Mouse (Mus musculus) myocyte (in vitro differentiated cells): ENCODE measurements at regions not wholly inside any gene's neighbourhood (a gene's known extent, or its start where the extent isn't known, plus 50 kb on each side); places are given as distances from the start of the nearest gene placed in this dataset.

Source experiments
- H3K27me3 ChIP-seq: one replicate; pipeline ENCODE4 v1.6.1; 2011; ENCODE audit not compliant: control insufficient read depth, insufficient read depth, insufficient read length
- H3K36me3 ChIP-seq: one replicate; pipeline ENCODE4 v1.6.1; 2011; ENCODE audit not compliant: control insufficient read depth, insufficient read depth
- H3K4me2 ChIP-seq: one replicate; pipeline ENCODE4 v1.6.1; 2011; ENCODE audit warnings: low read depth, control low read depth
- H3K4me3 ChIP-seq: one replicate; pipeline ENCODE4 v1.5.1; 2011; ENCODE audit warnings: mild to moderate bottlenecking, control low read depth, moderate library complexity
- H3K79me2 ChIP-seq: one replicate; pipeline ENCODE4 v1.6.1; 2011; ENCODE audit not compliant: control insufficient read depth, insufficient read depth
- H3ac ChIP-seq: one replicate; pipeline ENCODE4 v1.6.1; 2011; ENCODE audit not compliant: control insufficient read depth, insufficient read length
- CEBPB ChIP-seq: IDR thresholded peaks from 2 replicates; pipeline ENCODE4 v1.6.1; 2011; ENCODE audit warnings: mild to moderate bottlenecking, moderate library complexity; ENCODE audit not compliant: poor library complexity, insufficient read depth, severe bottlenecking
- E2F4 ChIP-seq: IDR thresholded peaks from one replicate; pipeline ENCODE4 v1.6.1; 2011; ENCODE audit warnings: mild to moderate bottlenecking, control low read depth, moderate library complexity; ENCODE audit not compliant: insufficient read depth
- MAX ChIP-seq: IDR thresholded peaks from one replicate; pipeline ENCODE4 v1.6.1; 2011; ENCODE audit warnings: low read depth, mild to moderate bottlenecking, control low read depth
- MYOD1 ChIP-seq, 3 experiments: IDR thresholded peaks; one replicate each; pipeline ENCODE4 v1.6.1; 2011; ENCODE audit warnings: control low read depth in 2 of 3, low read depth in 2 of 3, mild to moderate bottlenecking in 2 of 3, moderate library complexity in 1 of 3; ENCODE audit not compliant: insufficient read length in 2 of 3, control insufficient read depth in 1 of 3
- MYOG ChIP-seq, 3 experiments: IDR thresholded peaks; one replicate each; pipeline ENCODE4 v1.6.1; 2011; ENCODE audit warnings: control low read depth in 2 of 3, low read depth in 2 of 3, mild to moderate bottlenecking in 2 of 3; ENCODE audit not compliant: insufficient read length in 2 of 3, control insufficient read depth in 1 of 3, insufficient read depth in 1 of 3
- POLR2A ChIP-seq: IDR thresholded peaks from one replicate; pipeline ENCODE4 v1.6.1; 2011; ENCODE audit warnings: low read depth, mild to moderate bottlenecking, control low read depth, moderate library complexity; ENCODE audit not compliant: insufficient read length
- POLR2AphosphoS2 ChIP-seq: IDR thresholded peaks from one replicate; pipeline ENCODE4 v1.6.1; 2011; ENCODE audit warnings: low read depth, control low read depth; ENCODE audit not compliant: insufficient read length
- REST ChIP-seq: IDR thresholded peaks from one replicate; pipeline ENCODE4 v1.6.1; 2011; ENCODE audit warnings: mild to moderate bottlenecking, control low read depth, moderate library complexity; ENCODE audit not compliant: insufficient read depth, insufficient read length
- SRF ChIP-seq: IDR thresholded peaks from one replicate; pipeline ENCODE4 v1.6.1; 2011; ENCODE audit warnings: low read depth; ENCODE audit not compliant: control insufficient read depth, insufficient read length
- TCF12 ChIP-seq: IDR thresholded peaks from one replicate; pipeline ENCODE4 v1.6.1; 2011; ENCODE audit warnings: mild to moderate bottlenecking, control low read depth; ENCODE audit not compliant: poor library complexity, insufficient read depth, severe bottlenecking
- TCF3 ChIP-seq: IDR thresholded peaks from one replicate; pipeline ENCODE4 v1.6.1; 2011; ENCODE audit warnings: low read depth, control low read depth; ENCODE audit not compliant: insufficient read length
- USF1 ChIP-seq: IDR thresholded peaks from one replicate; pipeline ENCODE4 v1.6.1; 2011; ENCODE audit warnings: low read depth, mild to moderate bottlenecking, control low read depth, moderate library complexity

GRCm38 (mm10) chr8:26828311-26828909, 148.7 kb upstream of the Zfp703 start:
- H3ac ChIP-seq = no peak overlapping the region
- TF ChIP-seq CEBPB (no peak), REST (no peak), TCF12 (peak; percentile 53), E2F4 (no peak), MYOD1 (IDR thresholded peaks at IDR 0.05; ENCODE audit: control insufficient read depth in 1 of 3, insufficient read length in 2 of 3, low read depth in 2 of 3) (peak; percentile 35 to 72 (median 70)), MYOG (IDR thresholded peaks at IDR 0.05; ENCODE audit: control insufficient read depth in 1 of 3, insufficient read depth in 1 of 3, insufficient read length in 2 of 3, low read depth in 2 of 3) (peak in 2 of 3 experiments; percentile 52 to 93), SRF (no peak), USF1 (no peak), POLR2AphosphoS2 (no peak)
- H3K79me2 ChIP-seq = no peaks in the 10 kb centered on the region
- no peak overlapping the region for H3K4me3 ChIP-seq
- no peaks in the 10 kb centered on the region for H3K27me3 ChIP-seq
- H3K36me3 ChIP-seq = no peaks in the 10 kb centered on the region
- H3K4me2 ChIP-seq = peak overlapping the region; percentile 44

GRCm38 (mm10) chr8:26829313-26829712, 147.8 kb upstream of the Zfp703 start:
- Histone ChIP-seq H3K79me2 (no peaks in the 10 kb centered on the region), H3K4me2 (no peak overlapping the region), H3K36me3 (no peaks in the 10 kb centered on the region), H3ac (no peak overlapping the region), H3K27me3 (no peaks in the 10 kb centered on the region), H3K4me3 (no peak overlapping the region)
- no peak for TF ChIP-seq REST
- TF ChIP-seq USF1 = peak; percentile 20

DNA sequence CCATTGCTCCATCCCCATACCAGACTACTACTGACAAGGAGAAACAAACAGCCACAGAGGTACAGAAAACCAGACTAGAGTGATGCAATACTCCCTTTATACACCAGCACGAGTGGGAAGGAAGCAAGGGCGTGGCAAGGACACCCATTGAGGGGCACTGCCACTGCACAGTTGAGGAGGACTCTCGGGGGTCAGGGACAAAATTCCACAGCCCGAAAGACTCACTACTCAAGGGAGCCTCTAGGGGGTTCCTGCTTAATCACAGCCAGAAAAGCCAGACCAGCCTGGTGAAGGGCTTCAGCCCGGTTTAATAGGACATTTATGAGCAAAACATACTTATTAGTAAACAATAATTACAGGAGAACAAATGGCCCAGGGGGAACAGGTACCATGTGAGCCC, 146.0 kb upstream of the Zfp703 start:
- H3K4me3 ChIP-seq = no peak overlapping the region
- no peaks in the 10 kb centered on the region for H3K27me3 ChIP-seq
- peak overlapping the region; percentile 14 for H3K4me2 ChIP-seq
- no peaks in the 10 kb centered on the region for H3K79me2 ChIP-seq
- H3K36me3 ChIP-seq = no peaks in the 10 kb centered on the region
- TF ChIP-seq POLR2A = no peak
- TF ChIP-seq CEBPB = peak; percentile 74
- TF ChIP-seq MYOD1 (IDR thresholded peaks at IDR 0.05; ENCODE audit: control insufficient read depth in 1 of 3, insufficient read length in 2 of 3, low read depth in 2 of 3) = no peak
- TF ChIP-seq MAX = no peak
- H3ac ChIP-seq = no peak overlapping the region

- Histone ChIP-seq H3K4me3 (no peak overlapping the region), H3K79me2 (no peaks in the 10 kb centered on the region), H3K4me2 (peak overlapping the region; percentile 22), H3ac (no peak overlapping the region), H3K27me3 (no peaks in the 10 kb centered on the region), H3K36me3 (no peaks in the 10 kb centered on the region)
- TF ChIP-seq MYOD1 (IDR thresholded peaks at IDR 0.05; ENCODE audit: control insufficient read depth in 1 of 3, insufficient read length in 2 of 3, low read depth in 2 of 3) (no peak), MAX (no peak), SRF (no peak), E2F4 (no peak), CEBPB (no peak), POLR2A (no peak), TCF3 (no peak), POLR2AphosphoS2 (no peak), MYOG (IDR thresholded peaks at IDR 0.05; ENCODE audit: control insufficient read depth in 1 of 3, insufficient read depth in 1 of 3, insufficient read length in 2 of 3, low read depth in 2 of 3) (no peak), TCF12 (no peak)
Observed at GRCm38 (mm10) chr8:26831790-26832189, 145.3 kb upstream of the Zfp703 start.

DNA sequence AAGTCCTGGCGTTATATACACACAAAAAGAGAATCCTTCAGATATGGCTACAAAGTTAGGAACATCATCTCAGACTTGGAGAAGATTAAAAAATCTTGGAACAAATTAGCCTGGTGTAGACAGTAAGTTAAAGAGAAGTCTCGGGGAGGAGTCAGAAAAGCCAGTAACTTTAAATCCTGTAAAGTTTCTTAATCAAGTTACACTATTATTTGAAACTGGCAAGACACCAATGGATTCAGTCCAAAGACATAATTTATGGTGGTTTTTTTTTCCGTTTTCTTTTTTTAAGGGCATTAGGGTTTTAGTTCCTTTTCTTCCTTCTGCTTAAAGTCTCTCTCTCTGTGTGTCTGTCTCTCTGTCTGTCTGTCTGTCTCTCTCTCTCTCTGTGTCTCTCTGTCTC, 144.6 kb upstream of the Zfp703 start:
- TF ChIP-seq POLR2AphosphoS2 (no peak), REST (no peak), E2F4 (no peak), MYOG (IDR thresholded peaks at IDR 0.05; ENCODE audit: control insufficient read depth in 1 of 3, insufficient read depth in 1 of 3, insufficient read length in 2 of 3, low read depth in 2 of 3) (no peak), USF1 (no peak), SRF (no peak)
- Histone ChIP-seq H3K4me3 (no peak overlapping the region), H3K79me2 (no peaks in the 10 kb centered on the region), H3K4me2 (no peak overlapping the region), H3K27me3 (no peaks in the 10 kb centered on the region), H3ac (no peak overlapping the region), H3K36me3 (no peaks in the 10 kb centered on the region)

- TF ChIP-seq MYOG (IDR thresholded peaks at IDR 0.05; ENCODE audit: control insufficient read depth in 1 of 3, insufficient read depth in 1 of 3, insufficient read length in 2 of 3, low read depth in 2 of 3) (no peak), TCF3 (no peak), MAX (no peak), POLR2A (no peak), REST (no peak), E2F4 (no peak), TCF12 (no peak), POLR2AphosphoS2 (no peak), MYOD1 (IDR thresholded peaks at IDR 0.05; ENCODE audit: control insufficient read depth in 1 of 3, insufficient read length in 2 of 3, low read depth in 2 of 3) (no peak), SRF (no peak), USF1 (no peak), CEBPB (no peak)
- Histone ChIP-seq H3K4me3 (no peak overlapping the region), H3K27me3 (no peaks in the 10 kb centered on the region), H3K79me2 (no peaks in the 10 kb centered on the region), H3ac (no peak overlapping the region), H3K4me2 (no peak overlapping the region), H3K36me3 (no peaks in the 10 kb centered on the region)
Observed at GRCm38 (mm10) chr8:26833297-26833696, 143.8 kb upstream of the Zfp703 start.
